Mouse (Mus musculus): ENCODE results near the gene Hoxb7. TPM values are rescaled to one million over a fixed set of nuclear protein-coding genes. Genes with fewer than 3 reads are reported as not detected.

Gene Hoxb7
- polyA plus RNA-seq, 2 experiments: 2.7 to 4.4 TPM

- H3K4me1 ChIP-seq (ENCODE audit: control insufficient read depth, insufficient read depth, low read length): no peaks in the 10 kb centered on the region
- no peaks in the 10 kb centered on the region for H3K36me3 ChIP-seq (ENCODE audit: control insufficient read depth, insufficient read depth, low read length)
- no peak overlapping the region for H3K27ac ChIP-seq (replicated peaks; ENCODE audit: low read depth, low read length)
- H3K4me3 ChIP-seq (replicated peaks; ENCODE audit: low read length): no peak overlapping the region
- no peaks in the 10 kb centered on the region for H3K9me3 ChIP-seq (ENCODE audit: control insufficient read depth, low read length)
- 21% methylated on average over 8 of the region's 8 CpGs for WGBS
- H3K27me3 ChIP-seq (ENCODE audit: control insufficient read depth, insufficient read depth, low read length): peaks cover 95% of the 10 kb centered on the region
- TF ChIP-seq POLR2A (IDR thresholded peaks at IDR 0.05; ENCODE audit: borderline replicate concordance, extremely low read depth, insufficient read depth, insufficient read length): no peak
- no peak for ATAC-seq (ENCODE audit: low FRiP score, low read depth)
- no peak for DNase-seq (ENCODE audit: low spot score)
- H3K4me2 ChIP-seq (replicated peaks; ENCODE audit: low read depth, low read length, severe bottlenecking): no peak overlapping the region
- H3K9ac ChIP-seq (ENCODE audit: low read depth, low read length, severe bottlenecking): no peak overlapping the region
These were observed 38.5 kb downstream of the Hoxb7 start for GRCm38 (mm10) chr11:96324965-96325364.

DNA sequence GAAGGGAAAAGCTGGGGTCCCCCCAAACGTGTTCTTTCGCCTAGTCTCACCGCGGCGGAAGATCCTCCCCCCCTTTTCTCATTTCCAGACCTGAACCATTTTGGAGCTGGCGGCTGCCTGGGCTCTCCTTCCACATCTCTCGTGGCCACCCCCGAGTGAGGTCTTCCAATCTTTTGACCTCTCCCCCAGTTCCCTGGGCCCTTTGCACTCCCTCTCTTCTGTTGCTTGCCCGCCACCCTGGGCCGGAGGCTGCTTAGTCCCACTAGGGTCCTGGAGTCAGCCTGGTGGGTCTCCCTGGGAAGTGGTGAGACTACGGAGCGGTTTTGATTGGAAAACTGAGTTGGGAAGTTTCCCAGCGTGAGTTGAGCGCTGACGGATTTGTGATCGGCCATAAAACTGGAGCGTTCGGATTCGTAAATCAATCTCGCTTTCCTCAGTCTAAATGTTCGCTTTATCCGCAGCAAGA is 39.4 kb downstream of the Hoxb7 start:
- TF ChIP-seq POLR2A (IDR thresholded peaks at IDR 0.05; ENCODE audit: borderline replicate concordance, extremely low read depth, insufficient read depth, insufficient read length): no peak
- Histone ChIP-seq H3K4me3 (replicated peaks; ENCODE audit: low read length) (no peak overlapping the region), H3K27ac (replicated peaks; ENCODE audit: low read depth, low read length) (no peak overlapping the region), H3K4me1 (ENCODE audit: control insufficient read depth, insufficient read depth, low read length) (no peaks in the 10 kb centered on the region), H3K36me3 (ENCODE audit: control insufficient read depth, insufficient read depth, low read length) (no peaks in the 10 kb centered on the region), H3K9me3 (ENCODE audit: control insufficient read depth, low read length) (no peaks in the 10 kb centered on the region), H3K27me3 (ENCODE audit: control insufficient read depth, insufficient read depth, low read length) (peaks cover 95% of the 10 kb centered on the region), H3K4me2 (replicated peaks; ENCODE audit: low read depth, low read length, severe bottlenecking) (0 out of 2 replicates have a peak overlapping the region, but pooled peaks have one; percentile 17), H3K9ac (ENCODE audit: low read depth, low read length, severe bottlenecking) (no peak overlapping the region)
- DNase-seq (ENCODE audit: low spot score): no peak
- ATAC-seq (ENCODE audit: low FRiP score, low read depth): no peak
- 5% methylated on average over 22 of the region's 22 CpGs for WGBS

DNA sequence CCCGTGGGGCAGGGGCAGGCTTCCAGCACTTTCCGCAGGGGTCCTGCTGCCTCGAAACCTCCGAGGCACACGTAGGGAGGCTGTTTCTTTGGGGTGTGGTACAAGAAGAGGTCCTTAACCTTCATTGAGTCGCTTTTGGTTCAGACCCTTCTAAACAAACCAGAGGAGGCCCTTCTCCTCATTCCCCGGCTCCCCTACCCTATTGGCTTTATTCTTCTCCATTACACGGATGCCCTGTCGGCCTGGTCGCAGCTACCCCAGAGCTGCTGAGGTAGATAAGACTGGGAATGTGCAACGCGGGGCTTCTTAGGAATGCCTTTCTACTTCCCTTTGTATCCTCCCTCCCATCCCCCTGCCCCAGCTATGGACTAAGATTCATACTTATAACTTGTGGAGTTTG is 40.3 kb downstream of the Hoxb7 start:
- Histone ChIP-seq H3K27me3 (ENCODE audit: control insufficient read depth, insufficient read depth, low read length) (peaks cover 95% of the 10 kb centered on the region), H3K4me1 (ENCODE audit: control insufficient read depth, insufficient read depth, low read length) (no peaks in the 10 kb centered on the region), H3K4me2 (replicated peaks; ENCODE audit: low read depth, low read length, severe bottlenecking) (no peak overlapping the region), H3K9me3 (ENCODE audit: control insufficient read depth, low read length) (no peaks in the 10 kb centered on the region), H3K36me3 (ENCODE audit: control insufficient read depth, insufficient read depth, low read length) (no peaks in the 10 kb centered on the region), H3K9ac (ENCODE audit: low read depth, low read length, severe bottlenecking) (no peak overlapping the region), H3K27ac (replicated peaks; ENCODE audit: low read depth, low read length) (no peak overlapping the region), H3K4me3 (replicated peaks; ENCODE audit: low read length) (no peak overlapping the region)
- ATAC-seq (ENCODE audit: low FRiP score, low read depth) (no peak), DNase-seq (ENCODE audit: low spot score) (no peak)
- 15% methylated on average over 12 of the region's 12 CpGs for WGBS
- no peak for TF ChIP-seq POLR2A (IDR thresholded peaks at IDR 0.05; ENCODE audit: borderline replicate concordance, extremely low read depth, insufficient read depth, insufficient read length)

DNA sequence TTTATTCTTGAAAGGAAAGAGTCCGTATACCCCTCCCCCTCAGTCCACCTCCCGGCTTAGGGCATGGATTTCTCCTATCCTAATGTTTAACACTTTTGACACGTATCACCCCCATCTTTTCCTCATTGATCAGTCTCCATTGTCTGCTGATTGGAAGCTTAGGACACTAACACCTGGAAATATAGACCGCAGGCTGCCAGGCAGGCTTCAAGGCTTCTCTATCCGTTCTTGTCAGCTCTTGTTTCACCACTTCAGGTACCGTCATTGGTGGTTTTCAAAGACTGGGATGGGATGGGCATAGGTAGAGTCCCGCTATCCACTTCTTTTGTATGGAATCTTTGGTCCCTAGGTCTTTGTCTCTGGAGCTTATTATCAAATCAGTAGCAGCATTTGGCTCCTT is 40.7 kb downstream of the Hoxb7 start:
- Histone ChIP-seq H3K36me3 (ENCODE audit: control insufficient read depth, insufficient read depth, low read length) (no peaks in the 10 kb centered on the region), H3K4me3 (replicated peaks; ENCODE audit: low read length) (no peak overlapping the region), H3K27ac (replicated peaks; ENCODE audit: low read depth, low read length) (no peak overlapping the region), H3K27me3 (ENCODE audit: control insufficient read depth, insufficient read depth, low read length) (peaks cover 95% of the 10 kb centered on the region), H3K4me1 (ENCODE audit: control insufficient read depth, insufficient read depth, low read length) (no peaks in the 10 kb centered on the region), H3K9me3 (ENCODE audit: control insufficient read depth, low read length) (no peaks in the 10 kb centered on the region), H3K4me2 (replicated peaks; ENCODE audit: low read depth, low read length, severe bottlenecking) (no peak overlapping the region), H3K9ac (ENCODE audit: low read depth, low read length, severe bottlenecking) (no peak overlapping the region)
- no peak for TF ChIP-seq POLR2A (IDR thresholded peaks at IDR 0.05; ENCODE audit: borderline replicate concordance, extremely low read depth, insufficient read depth, insufficient read length)
- DNase-seq (ENCODE audit: low spot score) (no peak), ATAC-seq (ENCODE audit: low FRiP score, low read depth) (no peak)
- 14% methylated on average over 7 of the region's 7 CpGs for WGBS

DNA sequence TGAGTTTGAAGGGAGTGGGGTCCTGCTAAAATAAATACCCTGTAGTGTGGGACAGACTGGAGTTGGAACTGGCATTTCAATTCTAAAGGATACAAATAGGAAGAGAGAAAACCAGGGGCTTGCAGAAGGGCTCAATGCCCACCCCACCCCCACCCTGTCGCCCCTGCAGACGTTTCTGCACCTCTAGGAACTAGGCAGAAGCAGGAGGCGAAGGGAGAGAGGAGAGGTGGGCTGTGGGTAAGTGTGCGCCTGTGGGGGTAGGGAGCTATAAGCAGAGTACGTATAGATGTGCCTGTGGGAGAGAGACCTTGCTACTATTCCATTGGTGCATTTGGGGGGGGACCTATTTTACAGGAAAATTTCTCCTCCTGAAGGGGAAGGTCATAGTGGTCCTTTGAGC is 41.3 kb downstream of the Hoxb7 start:
- Histone ChIP-seq H3K9ac (ENCODE audit: low read depth, low read length, severe bottlenecking) (no peak overlapping the region), H3K4me2 (replicated peaks; ENCODE audit: low read depth, low read length, severe bottlenecking) (no peak overlapping the region), H3K36me3 (ENCODE audit: control insufficient read depth, insufficient read depth, low read length) (no peaks in the 10 kb centered on the region), H3K4me3 (replicated peaks; ENCODE audit: low read length) (no peak overlapping the region), H3K27me3 (ENCODE audit: control insufficient read depth, insufficient read depth, low read length) (peaks cover 95% of the 10 kb centered on the region), H3K27ac (replicated peaks; ENCODE audit: low read depth, low read length) (no peak overlapping the region), H3K4me1 (ENCODE audit: control insufficient read depth, insufficient read depth, low read length) (no peaks in the 10 kb centered on the region), H3K9me3 (ENCODE audit: control insufficient read depth, low read length) (no peaks in the 10 kb centered on the region)
- no peak for TF ChIP-seq POLR2A (IDR thresholded peaks at IDR 0.05; ENCODE audit: borderline replicate concordance, extremely low read depth, insufficient read depth, insufficient read length)
- DNase-seq (ENCODE audit: low spot score) (no peak), ATAC-seq (ENCODE audit: low FRiP score, low read depth) (no peak)
- 22% methylated on average over 5 of the region's 5 CpGs for whole genome bisulfite sequencing

- no peaks in the 10 kb centered on the region for H3K9me3 ChIP-seq (ENCODE audit: control insufficient read depth, low read length)
- no peaks in the 10 kb centered on the region for H3K4me1 ChIP-seq (ENCODE audit: control insufficient read depth, insufficient read depth, low read length)
- no peak overlapping the region for H3K9ac ChIP-seq (ENCODE audit: low read depth, low read length, severe bottlenecking)
- H3K36me3 ChIP-seq (ENCODE audit: control insufficient read depth, insufficient read depth, low read length): no peaks in the 10 kb centered on the region
- no peak for DNase-seq (ENCODE audit: low spot score)
- no peak overlapping the region for H3K27ac ChIP-seq (replicated peaks; ENCODE audit: low read depth, low read length)
- H3K4me2 ChIP-seq (replicated peaks; ENCODE audit: low read depth, low read length, severe bottlenecking): no peak overlapping the region
- peaks cover 98% of the 10 kb centered on the region for H3K27me3 ChIP-seq (ENCODE audit: control insufficient read depth, insufficient read depth, low read length)
- 14% methylated on average over 8 of the region's 8 CpGs for WGBS
- TF ChIP-seq POLR2A (IDR thresholded peaks at IDR 0.05; ENCODE audit: borderline replicate concordance, extremely low read depth, insufficient read depth, insufficient read length): no peak
- no peak overlapping the region for H3K4me3 ChIP-seq (replicated peaks; ENCODE audit: low read length)
- no peak for ATAC-seq (ENCODE audit: low FRiP score, low read depth)
These were observed 42.2 kb downstream of the Hoxb7 start for GRCm38 (mm10) chr11:96328605-96329004.
